9 mouse cellular contexts compared by ENCODE assay signal in genomic region chr10:116950886-116951285, GRCm38 (mm10). TPM values are rescaled to one million over a fixed set of nuclear protein-coding genes. Genes with fewer than 3 reads are reported as not detected.
DNase-seq lines count a peak whose midpoint lies in the region; ATAC-seq and TF ChIP-seq lines count a peak whose summit lies in the region.
"Had no signal": no experiment of that assay in that cellular context is flagged by ENCODE, and none has a peak within 500 bp of the region (broad histone marks: within the 10 kb centered on the region; RNA-seq: fewer than 3 reads in every experiment).

No protein-coding gene starts in this region.

- TF ChIP-seq POLR2A in CH12.LX (IDR thresholded peaks at IDR 0.05; ENCODE audit: low read depth, low read length): no peak

- H3K4me2 ChIP-seq in CH12.LX (ENCODE audit: insufficient read depth, low read depth, poor library complexity, severe bottlenecking): peak overlapping the region; percentile 97
- peak overlapping the region; percentile 46 for H3K4me2 ChIP-seq in forebrain, embryonic 16.5 days (ENCODE audit: low read length)
- peak overlapping the region; percentile 99 for H3K4me2 ChIP-seq in liver, postnatal 0 days (ENCODE audit: low read depth, low read length)

- in situ Hi-C loops in CH12.LX (cut with MboI; ENCODE audit: low pct_ligation_motif_present, low pct_unique_long_range_greater_than_20kb, low sequenced_read_pairs): no loop called here

- H3K36me3 ChIP-seq in heart, embryonic 10.5 days: 0 out of 2 replicates have a peak, but pooled peaks cover 7% of the 10 kb centered on the region
- peaks cover 3 to 27% of the 10 kb centered on the region in 2 experiments for H3K36me3 ChIP-seq in CH12.LX (replicated peaks in 1 of 2; ENCODE audit: control insufficient read depth in 1 of 2, insufficient read depth in 1 of 2, low read length in 1 of 2)
- H3K36me3 ChIP-seq in forebrain, embryonic 16.5 days (ENCODE audit: control insufficient read depth, insufficient read depth): no peaks in the 10 kb centered on the region
- no peaks in the 10 kb centered on the region for H3K36me3 ChIP-seq in liver, postnatal 0 days (replicated peaks; ENCODE audit: insufficient read depth, low read length)

- no peak for ATAC-seq in forebrain, embryonic 16.5 days
- ATAC-seq in liver, postnatal 0 days: no peak
- ATAC-seq in frontal cortex, adult (ENCODE audit: low TSS enrichment): no peak

- no peak for TF ChIP-seq EP300 in CH12.LX (IDR thresholded peaks at IDR 0.05; ENCODE audit: low read length)
- no peak for TF ChIP-seq EP300 in liver, postnatal 0 days (IDR thresholded peaks at IDR 0.05; ENCODE audit: low read depth)

- intact Hi-C loops in heart, postnatal 25 days (cut with DNase I): loop anchor here (5.0 to 10.0 kb wide), 3 partner anchors 81 to 274 kb away; partner anchors contain the start of genes Frs2 and Yeats4

- H3K9me3 ChIP-seq in heart, embryonic 10.5 days: no peaks in the 10 kb centered on the region
- H3K9me3 ChIP-seq in CH12.LX (replicated peaks; ENCODE audit: low read length): peaks cover 4% of the 10 kb centered on the region
- H3K9me3 ChIP-seq in forebrain, embryonic 16.5 days (ENCODE audit: control insufficient read depth, low read length): no peaks in the 10 kb centered on the region
- 0 out of 2 replicates have a peak, but pooled peaks cover 2% of the 10 kb centered on the region for H3K9me3 ChIP-seq in liver, postnatal 0 days (ENCODE audit: low read length)

- no peaks in the 10 kb centered on the region for H3K79me2 ChIP-seq in CH12.LX (replicated peaks; ENCODE audit: control insufficient read depth, extremely low read depth, insufficient read depth, poor library complexity, severe bottlenecking)

- no peaks in the 10 kb centered on the region for H3K27me3 ChIP-seq in heart, embryonic 10.5 days (ENCODE audit: insufficient read depth, poor library complexity, severe bottlenecking)
- peaks cover 7% of the 10 kb centered on the region for H3K27me3 ChIP-seq in CH12.LX (replicated peaks)
- no peaks in the 10 kb centered on the region for H3K27me3 ChIP-seq in forebrain, embryonic 16.5 days (replicated peaks; ENCODE audit: control insufficient read depth, insufficient read depth, low read length)
- no peaks in the 10 kb centered on the region for H3K27me3 ChIP-seq in liver, postnatal 0 days (ENCODE audit: insufficient read depth, low read length)
- H3K27me3 ChIP-seq: Patski had no signal

- H3K27ac ChIP-seq in heart, embryonic 10.5 days: peak overlapping the region; percentile 93; the same call in 1 of the 2 replicates
- no peak overlapping the region for H3K27ac ChIP-seq in CH12.LX (ENCODE audit: insufficient read depth, low read depth)
- no peak overlapping the region for H3K27ac ChIP-seq in forebrain, embryonic 16.5 days (ENCODE audit: low read length)
- H3K27ac ChIP-seq in liver, postnatal 0 days (ENCODE audit: low read depth): no peak overlapping the region

- H3K4me1 ChIP-seq in heart, embryonic 10.5 days: peaks cover 32% of the 10 kb centered on the region
- peaks cover 0 to 17% of the 10 kb centered on the region in 2 experiments; a peak in 3 of 4 replicates for H3K4me1 ChIP-seq in CH12.LX (ENCODE audit: control insufficient read depth in 1 of 2, insufficient read depth in 2 of 2)
- H3K4me1 ChIP-seq in forebrain, embryonic 16.5 days (replicated peaks; ENCODE audit: control insufficient read depth, insufficient read depth, low read length): peaks cover 14% of the 10 kb centered on the region
- H3K4me1 ChIP-seq in liver, postnatal 0 days (ENCODE audit: insufficient read depth): peaks cover 2% of the 10 kb centered on the region; the same call in 1 of the 2 replicates

- no peak for TF ChIP-seq RAD21 in CH12.LX (IDR thresholded peaks at IDR 0.05; ENCODE audit: low read depth, low read length)

- H3K4me3 ChIP-seq in heart, embryonic 10.5 days: peak overlapping the region; percentile 91
- peak overlapping the region; percentile 58 to 77 (median 66) for H3K4me3 ChIP-seq in CH12.LX (replicated peaks in 1 of 3; ENCODE audit: low read depth in 2 of 3, low read length in 2 of 3, poor library complexity in 1 of 3)
- H3K4me3 ChIP-seq in forebrain, embryonic 16.5 days (replicated peaks; ENCODE audit: low read length): peak overlapping the region; percentile 83
- H3K4me3 ChIP-seq in liver, postnatal 0 days (ENCODE audit: low read depth, low read length): peak overlapping the region; percentile 86

- peak overlapping the region; percentile 79 for H3K9ac ChIP-seq in CH12.LX (ENCODE audit: insufficient read depth, low read depth)
- H3K9ac ChIP-seq in forebrain, embryonic 16.5 days (replicated peaks; ENCODE audit: low read depth, low read length): no peak overlapping the region
- no peak overlapping the region for H3K9ac ChIP-seq in liver, postnatal 0 days (replicated peaks)

- 34% methylated on average over 5 of the region's 5 CpGs for whole genome bisulfite sequencing in heart, embryonic 10.5 days
- 38% methylated on average over 5 of the region's 5 CpGs for WGBS in forebrain, embryonic 16.5 days
- 19% methylated on average over 5 of the region's 5 CpGs for WGBS in liver, postnatal 0 days (ENCODE audit: insufficient replicate concordance)

- dilution Hi-C loops in CH12.LX (cut with MboI; ENCODE audit: extremely low pct_ligation_motif_present, extremely low pct_unique_long_range_greater_than_20kb, low sequenced_read_pairs): no loop called here

- DNase-seq in heart, embryonic 10.5 days (ENCODE audit: low spot score): no peak
- DNase-seq in heart, postnatal 25 days (ENCODE audit: low spot score): no peak
- DNase-seq in CH12.LX (ENCODE audit: extremely low read depth): no peak
- DNase-seq in liver, postnatal 0 days: no peak
- no peak for DNase-seq in right cerebral cortex, postnatal 14 days
- DNase-seq in adrenal gland, adult 2 months: no peak

- no peak for TF ChIP-seq CTCF in CH12.LX (conservative IDR thresholded peaks at IDR 0.05 in 1 of 2, IDR thresholded peaks at IDR 0.05 in 1 of 2; ENCODE audit: low read depth in 2 of 2, low read length in 2 of 2)
- no peak for TF ChIP-seq CTCF in liver, postnatal 0 days (IDR thresholded peaks at IDR 0.05; ENCODE audit: low read depth)

TF ChIP-seq in CH12.LX, 34 proteins besides CTCF, POLR2A, EP300 and RAD21:
- no peak for TF ChIP-seq UBTF (IDR thresholded peaks at IDR 0.05; ENCODE audit: low read depth, low read length)

RNA-seq across cellular contexts. Expression of gene Rab3ip, which starts 0.3 kb away (rescaled TPM):
- polyA plus RNA-seq in heart, embryonic 10.5 days (2016; fragmentation: Nextera tagmentation; extraction: Ambion mirVana): 46.0 and 61.0 TPM in 2 replicates
- total RNA-seq in heart, postnatal 25 days (2021): 10 to 100 TPM; 85.5 to 87.9 TPM
- total RNA-seq in CH12.LX (2012; rRNA removed): 10.0 and 10.3 TPM in 2 replicates
- total RNA-seq in CH12.LX (2014; rRNA removed): 13.3 and 18.3 TPM in 2 replicates
- polyA plus RNA-seq in CH12.LX (2012; ENCODE audit: insufficient read length, low read depth): 9.3 and 9.5 TPM in 2 replicates
- polyA plus RNA-seq in forebrain, embryonic 16.5 days (2015; fragmentation: Nextera tagmentation; extraction: Ambion mirVana): 48.2 and 51.3 TPM in 2 replicates
- 15.5 and 17.5 TPM in 2 replicates for polyA plus RNA-seq in liver, postnatal 0 days (2015; fragmentation: Nextera tagmentation; extraction: Ambion mirVana)
- total RNA-seq in adrenal gland, adult 2 months (2021): 10 to 100 TPM; 36.8 to 37.9 TPM
- 45.4 and 52.2 TPM in 2 replicates for polyA plus RNA-seq in adrenal gland, adult 2 months (2012; rRNA removed)

RNA-seq across cellular contexts. Expression of gene Gm10271, which starts 21.5 kb away (rescaled TPM):
- not detected in 2 replicates for polyA plus RNA-seq in heart, embryonic 10.5 days (2016; fragmentation: Nextera tagmentation; extraction: Ambion mirVana)
- total RNA-seq in heart, postnatal 25 days (2021): not detected
- total RNA-seq in CH12.LX (2012; rRNA removed) (not detected in 2 replicates), CH12.LX (2014; rRNA removed) (not detected in 2 replicates)
- polyA plus RNA-seq in CH12.LX (2012; ENCODE audit: insufficient read length, low read depth): not detected in 2 replicates
- polyA plus RNA-seq in forebrain, embryonic 16.5 days (2015; fragmentation: Nextera tagmentation; extraction: Ambion mirVana): not detected in 2 replicates
- polyA plus RNA-seq in liver, postnatal 0 days (2015; fragmentation: Nextera tagmentation; extraction: Ambion mirVana): not detected in 2 replicates
- total RNA-seq in adrenal gland, adult 2 months (2021): not detected
- polyA plus RNA-seq in adrenal gland, adult 2 months (2012; rRNA removed): not detected in 2 replicates
- polyA plus RNA-seq: Patski had no signal

RNA-seq across cellular contexts. Expression of gene Best3, which starts 35.2 kb away (rescaled TPM):
- 0.18 and 0.20 TPM in 2 replicates for polyA plus RNA-seq in heart, embryonic 10.5 days (2016; fragmentation: Nextera tagmentation; extraction: Ambion mirVana)
- 1 to 10 TPM; 3.2 to 3.4 TPM for total RNA-seq in heart, postnatal 25 days (2021)
- total RNA-seq in CH12.LX (2012; rRNA removed) (not detected in 2 replicates), CH12.LX (2014; rRNA removed) (not detected in 2 replicates)
- polyA plus RNA-seq in CH12.LX (2012; ENCODE audit: insufficient read length, low read depth): not detected in 2 replicates
- not detected in 2 replicates for polyA plus RNA-seq in forebrain, embryonic 16.5 days (2015; fragmentation: Nextera tagmentation; extraction: Ambion mirVana)
- polyA plus RNA-seq in liver, postnatal 0 days (2015; fragmentation: Nextera tagmentation; extraction: Ambion mirVana): 0.08 TPM in 1 of 2 replicates, not detected in the other
- under 1 TPM; 0.29 to 0.31 TPM for total RNA-seq in adrenal gland, adult 2 months (2021)
- 0.37 and 0.42 TPM in 2 replicates for polyA plus RNA-seq in adrenal gland, adult 2 months (2012; rRNA removed)
- polyA plus RNA-seq: Patski had no signal

RNA-seq across cellular contexts. Expression of gene Myrfl, which starts 54.2 kb away (rescaled TPM):
- 0.33 and 0.49 TPM in 2 replicates for polyA plus RNA-seq in heart, embryonic 10.5 days (2016; fragmentation: Nextera tagmentation; extraction: Ambion mirVana)
- 1 to 10 TPM in 1 of 2 experiments, under 1 TPM in 1; 0.81 to 1.1 TPM for total RNA-seq in heart, postnatal 25 days (2021)
- not detected in 2 replicates for total RNA-seq in CH12.LX (2012; rRNA removed)
- total RNA-seq in CH12.LX (2014; rRNA removed): not detected in 2 replicates
- polyA plus RNA-seq in CH12.LX (2012; ENCODE audit: insufficient read length, low read depth): not detected in 2 replicates
- 0.09 and 0.12 TPM in 2 replicates for polyA plus RNA-seq in forebrain, embryonic 16.5 days (2015; fragmentation: Nextera tagmentation; extraction: Ambion mirVana)
- not detected in 2 replicates for polyA plus RNA-seq in liver, postnatal 0 days (2015; fragmentation: Nextera tagmentation; extraction: Ambion mirVana)
- total RNA-seq in adrenal gland, adult 2 months (2021): under 1 TPM in 1 of 2 experiments, not detected in 1; 0.21 TPM
- 0.12 TPM in 1 of 2 replicates, not detected in the other for polyA plus RNA-seq in adrenal gland, adult 2 months (2012; rRNA removed)

Comparison
In these comparisons a context has a peak if more than half of its experiments do, and no peak if none do; other contexts are left out.
1. H3K4me2 ChIP-seq: peak in every context shown above with its lines; median percentile 99 in liver, postnatal 0 days; 97 in CH12.LX; 46 in forebrain, embryonic 16.5 days.